Mouse (Mus musculus): ENCODE results near the gene Tll1.

The Tll1 gene

GRCm38 (mm10) chr8:64206024-64206385, at the start of gene Tll1:
Gene Tll1 (minus strand): TSS chr8:64206271.
- peak; percentile 26 for DNase-seq (ENCODE audit: low read depth)

GRCm38 (mm10) chr8:64238645-64239044, 32.6 kb upstream of the Tll1 start:
- DNase-seq (ENCODE audit: low read depth), result no peak

- DNase-seq (ENCODE audit: low read depth), result no peak
These were observed 15.5 kb upstream of the Tll1 start for GRCm38 (mm10) chr8:64221600-64221999.

- no peak for DNase-seq (ENCODE audit: low read depth)
These were observed 11.6 kb upstream of the Tll1 start for GRCm38 (mm10) chr8:64217644-64218043.

- DNase-seq (ENCODE audit: low read depth), result no peak
These were observed 10.2 kb upstream of the Tll1 start for GRCm38 (mm10) chr8:64216252-64216651.

- no peak for DNase-seq (ENCODE audit: low read depth)
These were observed 9.3 kb upstream of the Tll1 start for GRCm38 (mm10) chr8:64215374-64215773.

GRCm38 (mm10) chr8:64214906-64215305, 8.8 kb upstream of the Tll1 start:
- DNase-seq (ENCODE audit: low read depth), result no peak

- peak; percentile 78 for DNase-seq (ENCODE audit: low read depth)
These were observed 365 bp upstream of the Tll1 start for GRCm38 (mm10) chr8:64206411-64206861.

- DNase-seq (ENCODE audit: low read depth), result peak; percentile 31
These were observed 599 bp downstream of the Tll1 start for GRCm38 (mm10) chr8:64205321-64206023.

GRCm38 (mm10) chr8:64204801-64205311, 1.2 kb downstream of the Tll1 start:
- peak; percentile 17 for DNase-seq (ENCODE audit: low read depth)

GRCm38 (mm10) chr8:64204167-64204566, 1.9 kb downstream of the Tll1 start:
- DNase-seq (ENCODE audit: low read depth), result peak; percentile 75

- no peak for DNase-seq (ENCODE audit: low read depth)
These were observed 7.7 kb downstream of the Tll1 start for GRCm38 (mm10) chr8:64198326-64198725.

GRCm38 (mm10) chr8:64193421-64193820, 12.7 kb downstream of the Tll1 start:
- no peak for DNase-seq (ENCODE audit: low read depth)

GRCm38 (mm10) chr8:64187881-64188280, 18.2 kb downstream of the Tll1 start:
- no peak for DNase-seq (ENCODE audit: low read depth)

- peak; percentile 77 for DNase-seq (ENCODE audit: low read depth)
These were observed 29.1 kb downstream of the Tll1 start for GRCm38 (mm10) chr8:64176931-64177330.

- DNase-seq (ENCODE audit: low read depth), result peak; percentile 10
These were observed 31.2 kb downstream of the Tll1 start for GRCm38 (mm10) chr8:64174916-64175315.

- DNase-seq (ENCODE audit: low read depth), result no peak
These were observed 32.3 kb downstream of the Tll1 start for GRCm38 (mm10) chr8:64173759-64174158.

- no peak for DNase-seq (ENCODE audit: low read depth)
These were observed 52.9 kb downstream of the Tll1 start for GRCm38 (mm10) chr8:64152899-64153891.

GRCm38 (mm10) chr8:64152216-64152804, 53.8 kb downstream of the Tll1 start:
- DNase-seq (ENCODE audit: low read depth), result no peak

GRCm38 (mm10) chr8:64136593-64136992, 69.5 kb downstream of the Tll1 start:
- peak; percentile 5 for DNase-seq (ENCODE audit: low read depth)

GRCm38 (mm10) chr8:64107190-64107589, 98.9 kb downstream of the Tll1 start:
- no peak for DNase-seq (ENCODE audit: low read depth)

- peak; percentile 22 for DNase-seq (ENCODE audit: low read depth)
These were observed 132.7 kb downstream of the Tll1 start for GRCm38 (mm10) chr8:64073396-64073795.

All from NIH3T3 (cell line).